Mouse (Mus musculus) stomach, postnatal 0 days (tissue): Measurements from ENCODE around the gene Zic3.

ENCODE experiments used
- CTCF ChIP-seq: IDR thresholded peaks from 2 replicates; pipeline ENCODE4 v1.5.1; 2016; ENCODE audit warnings: antibody characterized with exemption, low read depth, mild to moderate bottlenecking, moderate library complexity
- EP300 ChIP-seq: optimal IDR thresholded peaks from 2 replicates; pipeline ENCODE3; 2016; ENCODE audit warnings: antibody characterized with exemption

DNA sequence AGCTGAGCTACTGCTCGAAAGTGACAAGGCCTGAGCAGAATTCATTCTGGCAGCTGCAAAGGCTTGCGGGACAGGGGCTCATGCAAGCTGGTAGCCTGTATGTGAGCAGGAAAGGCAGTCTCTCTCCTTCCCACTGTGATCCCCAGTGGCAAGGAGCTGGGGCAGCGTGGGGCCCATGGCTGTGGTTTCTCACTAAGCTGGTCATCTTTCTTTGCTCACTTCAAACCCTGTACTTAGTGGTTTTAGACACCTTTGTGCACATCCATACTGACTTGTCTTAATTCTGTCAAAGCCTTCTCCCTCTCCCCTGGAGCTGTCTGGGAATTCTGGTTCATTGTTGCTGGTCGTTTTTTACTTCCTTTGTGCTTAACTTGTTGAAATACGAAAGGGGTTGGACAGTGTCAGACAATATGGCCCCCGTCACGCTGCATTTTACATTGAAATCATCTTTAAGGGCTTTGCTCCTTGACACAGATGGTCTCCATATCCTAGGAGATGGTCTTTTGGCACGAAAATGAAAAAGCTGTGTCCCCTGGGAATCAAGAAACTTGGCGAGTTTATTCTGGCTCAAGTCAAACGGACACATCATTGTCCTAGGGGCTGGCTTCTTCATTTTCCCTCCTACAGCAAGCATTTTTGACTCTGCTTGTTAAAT lies 34.9 kb upstream of the Zic3 start:
- no peak for TF ChIP-seq CTCF
- TF ChIP-seq EP300: no peak
